Mouse (Mus musculus) urinary bladder, postnatal 25 days (tissue): Measurements from ENCODE around the gene Chchd3.

ENCODE experiments used
- DNase-seq: peaks from one replicate; pipeline ENCODE4 v3.0.0; 2022; ENCODE audit warnings: low spot score

Gene Chchd3

DNA sequence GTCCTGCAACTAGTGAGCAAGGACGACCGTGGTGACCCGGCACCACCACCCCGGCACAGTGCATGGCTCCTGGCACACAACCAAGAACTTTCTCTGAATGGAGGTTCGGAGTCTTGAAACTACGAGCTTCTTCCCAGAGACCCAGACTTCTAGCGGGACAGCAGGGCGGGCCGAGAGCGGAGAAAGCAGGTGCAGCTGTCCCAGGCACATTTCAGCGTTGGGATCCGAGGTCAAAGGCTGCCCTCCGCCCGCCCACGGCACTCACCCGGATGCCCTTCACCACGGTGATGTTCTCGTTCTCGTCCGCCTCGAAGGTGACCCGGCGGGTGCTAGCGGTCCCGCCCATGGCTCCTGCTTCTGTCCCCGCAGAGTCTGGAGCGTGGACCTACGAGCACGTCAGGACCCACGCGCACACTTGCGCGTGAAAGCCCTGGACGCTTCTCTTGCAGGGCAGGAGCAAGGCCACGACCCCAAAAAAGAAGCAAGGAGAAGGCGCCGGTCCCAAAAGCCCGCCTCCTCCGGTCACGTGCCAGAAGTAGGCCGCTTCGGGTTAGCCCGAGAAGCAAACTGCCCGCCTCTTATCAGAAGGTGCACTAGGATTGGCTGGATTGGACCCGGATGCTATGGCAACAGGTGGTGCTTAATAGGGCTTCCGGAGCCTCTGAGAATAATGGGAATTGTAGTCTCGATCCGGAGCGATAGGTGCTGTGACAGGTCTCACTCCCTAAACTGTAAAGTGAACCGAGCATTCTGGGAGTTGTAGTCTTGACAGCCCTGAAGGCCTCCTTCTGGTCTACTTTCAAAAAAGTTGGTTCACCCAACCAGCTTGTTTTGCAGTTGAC is at the start of gene Chchd3:
Chchd3 (minus strand) TSS at position 526 of the 842 bp plus-strand sequence.
- DNase-seq: peak; percentile 89

DNA sequence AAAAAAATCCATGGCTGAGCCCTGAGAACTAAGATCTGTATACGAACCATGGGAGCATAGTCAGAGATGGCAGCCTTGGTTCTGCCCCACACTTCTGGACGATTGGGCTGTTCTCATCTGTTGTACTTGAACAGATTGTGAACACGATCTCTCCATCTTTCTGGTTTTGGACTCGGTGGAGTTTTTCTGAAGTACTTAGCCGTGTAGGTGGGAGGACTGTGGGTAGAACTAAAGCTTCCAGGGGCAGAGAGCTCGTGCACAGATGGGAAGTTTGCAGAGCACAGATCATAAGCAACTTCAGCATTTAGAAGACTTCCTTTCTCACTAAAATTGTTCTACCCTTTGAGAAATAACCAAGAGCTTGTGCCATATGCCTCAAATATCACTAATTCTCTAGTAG is 44.6 kb upstream of the Chchd3 start:
- DNase-seq: no peak

DNA sequence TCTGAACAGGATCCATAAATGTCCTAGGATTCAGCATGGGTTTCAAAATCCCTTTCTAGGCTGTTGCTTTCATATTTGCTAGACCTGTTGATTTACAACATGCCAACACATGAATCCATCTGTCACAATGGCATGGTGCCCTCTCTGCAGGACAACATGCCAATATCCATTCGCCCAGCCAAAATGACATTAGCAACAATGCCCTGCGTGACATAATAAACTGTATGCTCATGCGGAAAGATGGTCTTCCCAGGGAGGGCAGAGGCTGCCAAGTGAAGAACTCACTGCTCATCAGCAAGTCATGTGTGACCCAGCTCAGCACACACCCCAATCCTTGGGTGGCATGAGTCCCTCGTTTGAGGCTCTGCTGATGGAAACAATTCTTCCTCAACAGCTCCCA is 38.8 kb upstream of the Chchd3 start:
- DNase-seq: no peak

DNA sequence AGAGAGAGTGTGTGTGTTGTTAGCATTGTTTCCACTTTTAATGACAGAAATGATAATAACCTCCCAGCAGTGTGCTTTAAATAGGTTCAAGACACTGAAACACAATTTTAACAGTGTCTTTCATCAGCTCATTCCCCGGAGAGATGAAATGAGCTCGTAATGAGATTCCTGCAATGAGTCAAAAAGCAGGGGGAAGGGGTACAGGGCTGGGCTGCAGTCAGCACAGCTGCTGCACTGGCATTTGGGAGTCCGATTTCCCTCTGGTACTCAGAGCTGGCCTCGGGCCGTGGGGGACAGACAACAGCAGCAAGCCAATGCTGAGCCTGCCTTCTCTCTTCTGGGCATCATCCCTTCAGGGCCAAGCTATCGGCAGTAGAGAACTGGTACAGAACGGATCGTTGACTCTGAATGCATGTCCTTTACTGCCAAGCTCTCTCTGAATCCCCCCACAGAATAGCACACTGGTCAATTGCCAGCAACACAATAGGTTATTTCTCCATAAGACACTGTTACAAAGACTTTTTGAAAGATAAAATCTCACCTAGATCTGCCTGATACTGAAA is 34.7 kb upstream of the Chchd3 start:
- DNase-seq: no peak

DNA sequence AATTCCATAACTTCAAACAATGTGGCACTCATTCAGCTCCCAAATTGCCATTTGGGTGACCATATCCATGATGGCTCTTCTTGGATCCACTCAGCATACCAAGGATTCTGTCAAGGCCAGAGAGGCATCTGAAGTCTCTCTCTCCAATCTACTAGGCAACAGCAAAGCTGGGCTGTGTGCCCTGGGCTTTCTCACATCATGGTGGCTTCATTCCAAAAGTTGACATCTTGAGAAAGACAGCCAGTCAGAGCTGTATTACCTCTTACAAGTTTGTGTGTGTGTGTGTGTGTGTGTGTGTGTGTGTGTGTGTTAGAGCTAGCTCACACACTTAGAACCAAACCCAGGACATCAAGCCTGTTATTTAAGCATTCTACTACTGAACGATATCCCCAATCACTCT is 20.1 kb upstream of the Chchd3 start:
- no peak for DNase-seq

DNA sequence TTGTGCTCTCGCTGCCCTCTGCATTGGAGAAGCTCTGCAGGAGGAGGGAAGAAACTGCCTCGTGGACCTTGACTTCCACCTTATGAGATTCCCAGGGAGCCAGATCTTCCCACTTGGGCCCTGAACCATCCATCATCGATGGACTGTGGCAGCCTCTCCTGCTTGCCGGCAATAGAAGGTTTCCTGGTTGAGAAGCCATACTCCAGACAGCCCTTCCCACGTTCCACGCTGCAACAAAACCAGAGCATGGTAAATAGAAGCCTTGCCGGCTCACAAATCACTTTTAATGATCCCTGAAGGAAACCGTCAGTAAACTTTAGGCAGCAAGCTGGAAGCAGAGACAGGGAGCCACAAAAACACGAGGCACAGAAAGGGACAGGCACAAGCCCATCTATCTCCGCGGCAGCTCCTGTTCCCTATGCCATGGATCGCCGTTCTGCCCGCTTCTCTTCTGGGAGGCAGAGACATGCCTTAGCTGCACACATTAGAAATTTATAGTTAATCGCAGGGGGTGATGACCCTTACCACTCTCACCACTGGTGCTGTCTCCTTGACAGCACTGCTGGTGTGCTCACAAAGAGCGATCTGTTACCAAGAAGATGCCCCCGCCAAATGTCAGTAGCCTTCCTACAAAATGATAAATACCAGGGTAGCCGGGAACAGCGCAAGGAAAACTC is 18.3 kb upstream of the Chchd3 start:
- no peak for DNase-seq

DNA sequence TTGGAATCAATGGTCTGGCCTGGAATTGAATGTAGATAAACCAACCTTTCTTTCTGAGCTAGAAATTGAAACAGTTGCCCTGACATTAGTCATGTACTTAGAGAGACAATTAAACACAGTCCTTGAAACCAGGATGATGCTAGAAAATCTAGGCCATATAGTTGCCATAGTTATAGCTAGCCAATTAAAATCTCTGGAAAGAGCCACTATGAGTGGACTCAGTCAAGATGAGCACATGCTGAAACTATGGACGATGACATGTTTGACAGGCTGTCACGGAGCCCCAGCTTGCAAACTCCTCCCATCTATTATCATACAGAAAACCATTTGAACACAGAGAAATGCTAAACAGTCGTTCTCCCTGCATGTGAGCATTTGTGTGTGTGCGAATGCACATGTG is 6.4 kb upstream of the Chchd3 start:
- no peak for DNase-seq

DNA sequence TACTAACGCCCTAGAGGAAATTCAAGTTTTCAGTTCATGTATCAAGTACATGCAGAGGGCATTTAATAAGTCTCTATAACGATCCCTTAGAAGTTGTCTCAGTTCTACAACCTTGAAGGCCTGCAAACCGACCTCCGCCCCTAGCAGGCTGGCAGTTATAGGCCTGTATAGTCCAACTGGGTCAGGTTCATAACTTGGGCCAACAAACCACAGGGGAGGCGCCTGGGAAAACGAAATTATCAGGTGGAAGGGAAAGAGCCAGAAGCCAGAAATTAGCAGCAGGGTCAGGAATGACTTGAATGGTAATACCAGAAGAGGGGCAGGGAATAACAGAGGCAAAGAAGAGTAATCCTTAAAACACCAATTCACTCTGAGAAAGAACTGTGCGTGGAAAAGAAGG is 784 bp downstream of the Chchd3 start:
- no peak for DNase-seq

DNA sequence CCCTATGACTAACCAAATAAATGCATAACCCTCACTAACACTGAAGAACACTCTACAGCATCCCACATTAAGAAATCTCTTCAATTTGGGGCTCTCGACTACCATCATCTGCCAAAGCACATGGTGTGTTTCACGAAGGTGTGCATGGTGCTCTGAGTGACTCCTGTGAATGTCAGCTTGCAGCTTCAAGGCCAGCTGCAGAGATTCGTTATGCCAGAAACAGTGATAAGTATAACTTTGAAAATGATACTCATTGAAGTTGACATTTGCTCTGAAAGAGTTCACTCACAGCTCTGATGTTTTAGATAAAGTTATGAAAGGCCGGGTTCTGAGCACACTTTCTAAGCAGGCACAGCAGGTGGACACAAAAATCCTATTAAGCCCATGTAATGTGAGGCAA is 3.7 kb downstream of the Chchd3 start:
- DNase-seq: no peak

DNA sequence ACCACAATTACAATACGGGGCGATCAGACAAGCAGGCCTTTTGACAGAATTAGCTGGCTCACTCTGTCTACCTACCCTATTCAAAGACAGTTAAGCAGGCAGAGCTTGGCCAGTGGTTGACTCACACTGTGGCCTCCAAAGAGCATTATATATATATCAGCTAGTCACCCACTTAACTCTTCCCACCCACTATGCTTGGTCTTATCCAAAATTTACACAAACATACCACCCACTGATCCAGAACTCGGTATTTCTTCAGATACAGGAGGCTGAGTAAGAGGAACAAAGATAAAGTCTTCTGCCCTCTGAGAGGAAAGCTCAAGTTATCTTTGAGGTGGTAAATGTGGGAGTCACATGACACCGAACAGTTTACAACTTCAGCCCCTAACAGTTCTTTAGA is 4.4 kb downstream of the Chchd3 start:
- DNase-seq: no peak

DNA sequence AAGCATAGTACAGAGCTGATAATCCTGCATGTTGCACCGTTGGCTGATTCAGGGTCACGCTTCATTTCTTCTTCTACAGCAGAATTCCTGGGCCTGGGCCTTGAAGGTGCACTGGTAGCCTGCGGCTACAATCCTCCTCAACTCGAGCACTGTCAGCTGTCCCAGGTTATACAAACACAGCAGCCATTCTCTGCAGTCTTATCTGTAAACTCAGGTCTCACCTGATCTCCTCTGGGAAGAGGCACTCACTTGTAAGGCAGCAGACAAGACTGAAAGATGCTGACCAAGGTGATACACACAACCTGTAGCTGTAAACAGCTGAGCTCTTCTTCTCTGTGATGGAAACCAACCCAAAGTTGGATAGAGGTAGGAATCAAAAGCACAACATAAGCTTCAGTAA is 5.1 kb downstream of the Chchd3 start:
- no peak for DNase-seq

DNA sequence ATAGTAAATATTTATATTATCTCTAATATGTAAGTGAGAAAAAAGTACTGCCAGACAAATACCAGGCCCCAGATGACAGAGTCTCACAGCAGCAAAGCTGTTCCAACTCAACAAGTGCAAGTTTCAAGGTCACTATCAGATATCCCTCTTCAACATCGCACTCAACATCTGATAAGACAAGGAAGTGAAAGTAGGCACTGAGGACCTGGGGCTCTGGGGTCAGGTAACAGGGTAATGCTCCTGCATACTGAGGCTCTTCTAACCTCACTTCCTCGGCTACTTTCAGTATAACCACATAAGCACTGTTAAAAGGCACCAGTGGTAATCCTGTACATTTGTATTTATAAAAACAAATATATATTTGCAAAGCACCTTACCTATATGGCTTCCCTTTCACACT is 8.4 kb downstream of the Chchd3 start:
- no peak for DNase-seq

DNA sequence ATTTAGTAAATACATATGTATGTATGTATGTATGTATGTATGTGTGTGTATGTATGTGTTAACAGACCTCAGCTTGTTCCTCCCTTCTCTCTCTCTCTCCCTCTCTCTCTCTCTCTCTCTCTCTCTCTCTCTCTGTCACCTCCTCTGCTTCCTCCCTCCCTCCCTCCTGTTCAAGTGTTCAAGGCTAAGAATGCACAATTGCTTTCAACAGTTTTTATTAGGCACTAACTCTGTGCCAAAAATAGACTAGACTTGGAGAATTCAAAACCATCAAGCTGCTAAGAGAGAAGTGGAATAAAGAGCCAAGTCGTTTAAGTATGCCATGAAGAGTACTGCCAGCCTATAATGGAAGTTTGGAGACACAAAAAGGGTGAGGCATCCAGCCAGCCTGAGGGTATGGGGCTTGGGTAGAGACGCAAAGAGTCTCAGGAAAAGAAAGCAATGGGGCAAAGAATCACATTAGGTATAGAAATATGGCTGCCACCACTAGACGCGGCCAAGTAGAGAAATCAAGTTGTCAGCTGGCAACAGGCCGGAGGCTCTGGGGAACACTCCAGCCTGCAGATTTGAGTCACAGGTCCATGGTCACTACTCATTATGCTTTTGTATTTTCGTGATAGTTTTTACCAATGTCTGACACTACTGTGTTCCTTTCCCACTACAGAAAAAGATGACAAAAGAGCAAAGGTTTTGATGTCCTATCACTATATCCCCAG is 10.2 kb downstream of the Chchd3 start:
- no peak for DNase-seq

DNA sequence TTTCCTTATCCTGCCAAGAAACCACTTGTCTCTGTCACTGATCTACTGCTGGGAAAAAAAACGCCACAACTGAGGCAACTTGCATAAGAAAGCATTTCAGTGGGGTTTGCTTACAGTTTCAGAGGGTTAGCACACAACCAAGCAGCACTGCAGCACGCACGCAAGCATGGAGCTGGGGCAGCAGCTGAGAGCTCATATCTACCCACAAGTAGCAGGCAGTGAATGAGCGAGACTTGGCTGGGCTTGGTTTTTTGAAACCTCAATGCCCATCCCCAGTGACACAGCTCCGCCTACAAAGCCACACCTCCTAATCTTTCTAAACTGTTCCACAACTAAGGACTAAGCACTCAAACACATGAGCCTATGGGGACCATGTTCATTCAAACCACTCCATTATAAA is 16.6 kb downstream of the Chchd3 start:
- DNase-seq: no peak

DNA sequence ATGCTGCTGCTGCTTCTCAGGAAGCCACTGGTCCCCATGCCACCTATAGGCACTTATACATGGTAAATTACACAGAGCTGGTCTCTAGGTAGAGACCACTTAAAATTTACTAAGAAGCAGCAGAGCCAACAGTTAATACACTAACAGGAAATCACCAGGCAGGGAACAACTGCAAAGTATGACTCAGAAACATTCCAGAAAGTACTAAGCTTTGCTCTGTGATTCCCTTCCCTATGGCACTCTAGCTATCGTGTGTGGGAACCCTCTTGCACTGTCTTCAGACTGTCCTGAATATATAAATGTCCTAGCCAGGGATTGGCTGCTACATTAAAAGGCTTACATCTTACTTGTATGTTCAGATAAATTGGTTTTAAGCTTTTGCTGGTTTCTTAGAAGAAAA is 17.2 kb downstream of the Chchd3 start:
- DNase-seq: no peak

DNA sequence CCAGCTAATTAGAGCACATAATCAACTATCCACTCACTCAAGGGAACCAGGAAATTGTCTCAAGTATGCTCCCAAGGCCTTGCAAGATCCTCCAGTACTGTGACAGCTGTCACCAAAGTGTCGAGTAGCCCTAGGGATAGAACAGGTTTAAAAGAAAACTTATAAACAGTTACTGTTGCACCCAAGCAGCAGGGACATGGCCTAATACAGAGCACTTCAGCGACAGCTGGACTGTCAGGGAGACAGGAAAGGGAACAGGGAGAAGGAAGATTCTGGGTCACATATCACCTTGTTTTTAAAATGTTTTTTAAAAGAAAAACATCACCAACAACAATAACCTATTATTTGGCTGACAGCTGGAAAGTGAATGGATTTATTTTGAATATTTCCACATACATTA is 18.1 kb downstream of the Chchd3 start:
- DNase-seq: no peak

DNA sequence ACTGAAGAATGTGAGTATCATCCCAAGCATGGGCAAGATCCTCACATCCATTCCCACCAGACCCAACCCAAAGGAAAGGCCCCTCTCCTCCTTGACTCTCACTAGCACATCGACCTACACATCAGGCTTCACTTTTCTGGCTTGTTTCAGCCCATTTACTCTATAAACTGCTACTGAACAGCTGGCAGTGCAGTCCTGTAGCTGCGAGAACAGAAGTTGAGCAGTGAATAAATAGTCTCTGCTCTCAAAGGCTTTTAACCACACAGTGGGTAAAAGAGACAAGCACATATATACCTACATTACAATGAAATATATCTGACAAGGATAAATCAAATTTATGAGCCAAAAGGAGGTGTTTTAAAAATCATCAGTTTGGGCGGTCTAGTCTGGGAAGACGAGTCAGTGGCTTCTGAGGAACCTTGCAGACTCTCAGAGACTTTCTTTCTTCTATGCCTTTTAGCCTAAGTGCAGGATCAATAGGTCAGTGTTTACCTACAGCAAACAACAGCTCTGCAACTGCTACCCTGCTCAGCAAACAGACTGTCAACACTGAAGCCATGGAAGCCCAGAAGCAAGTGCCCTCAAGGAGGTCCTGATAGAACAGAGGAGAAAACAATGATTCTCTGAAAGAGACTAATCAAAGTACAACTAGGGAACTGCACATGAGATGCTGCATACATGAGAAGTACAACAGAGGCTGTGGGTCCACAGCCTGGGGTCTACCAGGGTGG is 19.5 kb downstream of the Chchd3 start:
- DNase-seq: no peak

DNA sequence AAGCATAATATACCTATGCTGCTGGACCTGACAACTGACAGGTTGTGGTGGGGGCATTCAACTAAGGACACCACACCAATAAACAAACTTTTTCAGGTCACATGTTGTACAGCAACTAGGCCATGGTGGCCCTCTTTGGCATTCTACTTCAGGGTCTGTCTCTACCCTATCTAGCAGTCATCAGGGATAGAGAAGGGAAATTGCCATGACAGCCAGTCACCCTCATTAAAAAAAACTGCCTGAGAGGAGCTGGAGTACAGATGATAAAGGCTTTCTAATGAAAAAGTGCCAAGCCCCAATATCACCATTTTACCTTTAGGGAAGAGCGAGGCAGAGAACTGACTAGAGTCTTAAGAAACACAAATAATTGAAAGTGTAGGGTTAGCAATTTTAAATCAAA is 27.5 kb downstream of the Chchd3 start:
- no peak for DNase-seq

DNA sequence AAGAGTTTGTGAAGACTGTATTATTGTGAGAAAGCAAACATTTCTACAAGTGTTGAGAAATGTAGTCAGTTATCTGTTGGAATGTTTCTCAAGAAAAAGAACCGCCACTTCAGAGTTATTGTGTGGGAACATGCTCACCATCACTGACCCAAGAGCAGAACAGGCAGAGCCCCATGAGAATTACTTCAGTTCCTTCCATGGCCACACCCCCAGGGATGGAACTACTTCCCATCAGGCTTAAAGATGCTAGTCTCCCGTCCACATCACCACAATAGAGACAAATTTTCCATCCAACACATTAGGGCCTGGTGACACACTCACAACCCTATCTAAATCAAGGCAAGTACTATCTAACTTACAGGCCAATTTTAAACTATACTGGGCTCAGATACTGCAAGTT is 28.4 kb downstream of the Chchd3 start:
- DNase-seq: no peak

DNA sequence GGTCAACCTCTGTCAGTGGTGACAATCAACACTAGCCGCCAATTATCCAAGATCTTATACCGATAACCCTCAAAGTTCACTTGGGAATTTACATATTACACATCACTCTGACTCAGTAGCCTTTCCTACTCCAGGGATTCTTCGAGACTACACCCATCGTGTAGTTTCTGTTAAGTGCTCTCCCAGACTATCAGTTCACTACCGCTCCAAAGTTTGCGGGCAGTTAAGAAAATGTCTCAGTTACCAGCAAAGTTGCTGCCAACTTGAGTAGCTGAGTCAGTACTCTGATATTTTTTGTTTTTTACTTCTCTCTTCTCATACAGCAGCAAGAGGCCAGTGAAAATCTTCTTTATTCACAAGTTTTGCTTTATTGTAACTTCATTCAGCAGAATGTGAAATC is 31.8 kb downstream of the Chchd3 start:
- no peak for DNase-seq

DNA sequence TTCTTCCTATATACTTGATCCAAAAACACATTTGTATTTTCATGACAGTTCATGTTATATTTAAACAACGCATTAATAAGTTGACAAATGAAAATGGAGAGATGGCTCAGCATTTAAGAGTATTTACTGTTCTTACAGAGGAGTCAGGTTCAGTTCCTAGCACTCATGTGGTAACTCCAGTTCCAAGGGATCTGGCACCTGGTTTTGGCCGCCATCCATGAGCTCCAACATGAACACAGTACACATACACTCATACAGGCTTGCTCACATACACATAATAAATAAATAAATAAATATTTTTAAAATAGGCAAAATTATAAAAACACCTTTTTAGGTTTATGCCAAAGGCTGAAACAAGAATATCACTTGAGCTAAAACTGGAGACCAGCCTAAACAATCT is 35.0 kb downstream of the Chchd3 start:
- DNase-seq: no peak

DNA sequence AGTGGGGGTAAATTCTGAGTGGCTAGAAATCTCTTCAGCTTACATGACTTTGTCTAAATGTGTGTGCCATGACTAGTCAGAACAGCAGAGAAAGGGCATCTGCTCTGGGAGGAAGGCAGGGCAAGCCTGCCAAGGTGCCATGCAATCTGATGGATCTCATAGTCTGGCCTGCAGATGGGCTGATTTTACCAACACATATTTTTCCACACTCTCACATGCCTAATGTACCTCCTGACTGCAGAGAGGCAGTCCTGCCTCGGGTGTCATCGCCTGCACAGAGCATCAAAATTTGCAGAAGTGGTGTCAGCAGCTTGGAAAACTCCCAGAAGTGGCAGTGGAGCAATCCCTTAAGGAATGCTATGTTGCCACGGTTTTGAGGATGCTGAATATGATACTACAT is 55.5 kb downstream of the Chchd3 start:
- DNase-seq: no peak
